Mouse (Mus musculus): Measurements from ENCODE around the gene Gm10260.

- TF ChIP-seq CTCF (IDR thresholded peaks at IDR 0.05; ENCODE audit: insufficient read depth, low read length) (no peak), POLR2A (IDR thresholded peaks at IDR 0.05; ENCODE audit: borderline replicate concordance, extremely low read depth, low read depth, low read length) (no peak)
Observed at GRCm38 (mm10) chr13:97794780-97795179, 34.3 kb upstream of the Gm10260 start.
